Mouse (Mus musculus) heart, adult 2 months (tissue): ENCODE data around the gene Mkrn2. TPM values are rescaled to one million over a fixed set of nuclear protein-coding genes. Genes with fewer than 3 reads are reported as not detected.
A peak's percentile ranks its signal among the peaks of the same experiment; 100 is the strongest.
"Not testable (repeated sequence)": the region's sequence is repeated elsewhere in the genome, so short reads cannot be mapped to it uniquely, and the experiment has no call there.

Source experiments
- DNase-seq, 2 experiments: peaks; one replicate each; pipeline ENCODE4 v3.0.0; 2021
- H3K27ac ChIP-seq: fragments of 200-600 bp; 2 replicates; pipeline ENCODE4 v1.8.1; 2022
- H3K27me3 ChIP-seq: fragments of 200-500 bp; 2 replicates; pipeline ENCODE4 v1.6.1; 2012; ENCODE audit warnings: mild to moderate bottlenecking, low read length, inconsistent platforms, mixed read lengths; ENCODE audit not compliant: control insufficient read depth, insufficient read depth
- H3K36me3 ChIP-seq: fragments of 200-500 bp; 2 replicates; pipeline ENCODE4 v1.6.1; 2012; ENCODE audit warnings: low read length, inconsistent platforms; ENCODE audit not compliant: control insufficient read depth, insufficient read depth
- H3K4me1 ChIP-seq: fragments of 200-500 bp; 2 replicates; pipeline ENCODE4 v1.6.1; 2011; ENCODE audit warnings: low read length; ENCODE audit not compliant: control insufficient read depth, insufficient read depth
- H3K4me3 ChIP-seq: fragments of 200-600 bp; 2 replicates; pipeline ENCODE4 v1.8.1; 2022
- H3K79me2 ChIP-seq: fragments of 200-500 bp; replicated peaks from 2 replicates; pipeline ENCODE4 v1.6.1; 2012; ENCODE audit warnings: mild to moderate bottlenecking, inconsistent platforms, low read length, moderate library complexity, mixed read lengths; ENCODE audit not compliant: control insufficient read depth, insufficient read depth
- H3K9ac ChIP-seq: fragments of 200-500 bp; 2 replicates; pipeline ENCODE4 v1.6.1; 2012; ENCODE audit warnings: low read depth, mild to moderate bottlenecking, control low read depth, inconsistent platforms, low read length, mixed read lengths
- CTCF ChIP-seq: fragments of 200-600 bp; IDR thresholded peaks from 2 replicates; pipeline ENCODE4 v1.8.1; 2022; ENCODE audit warnings: antibody characterized with exemption, mild to moderate bottlenecking, moderate library complexity
- EP300 ChIP-seq: fragments of 200-500 bp; IDR thresholded peaks from 2 replicates; pipeline ENCODE4 v1.6.1; 2011; ENCODE audit warnings: low read depth, low read length, control low read depth; ENCODE audit not compliant: insufficient read depth
- POLR2A ChIP-seq: fragments of 200-500 bp; IDR thresholded peaks from 2 replicates; pipeline ENCODE4 v1.6.1; 2011; ENCODE audit warnings: mild to moderate bottlenecking, low read depth, low read length, control low read depth; ENCODE audit not compliant: insufficient read depth
- WGBS: fragments of 180-500 bp; shearing (Covaris S2); methylation state at CpG from one replicate; pipeline ENCODE4 v1.1.7; 2018; 5-methylcytosine and 5-hydroxymethylcytosine counted together
- intact Hi-C: fragments of 180-260 bp; cut with DNase I; formaldehyde crosslinking; loops from one replicate; pipeline ENCODE4 v1.15.1; 2025
- polyA plus RNA-seq: library from polyadenylated mRNA; depleted of rRNA; stranded (reverse); fragments of >200 nt; gene quantifications from 2 replicates; pipeline ENCODE4 v1.2.3, GENCODE M21; 2012
- total RNA-seq, 2 experiments: library from RNA; stranded (reverse); gene quantifications; 2 replicates each; pipeline ENCODE4 v1.2.3; 2021

Gene Mkrn2
- total and polyA plus RNA-seq, 3 experiments = 36.4 to 105 (median 45.2) TPM

DNA sequence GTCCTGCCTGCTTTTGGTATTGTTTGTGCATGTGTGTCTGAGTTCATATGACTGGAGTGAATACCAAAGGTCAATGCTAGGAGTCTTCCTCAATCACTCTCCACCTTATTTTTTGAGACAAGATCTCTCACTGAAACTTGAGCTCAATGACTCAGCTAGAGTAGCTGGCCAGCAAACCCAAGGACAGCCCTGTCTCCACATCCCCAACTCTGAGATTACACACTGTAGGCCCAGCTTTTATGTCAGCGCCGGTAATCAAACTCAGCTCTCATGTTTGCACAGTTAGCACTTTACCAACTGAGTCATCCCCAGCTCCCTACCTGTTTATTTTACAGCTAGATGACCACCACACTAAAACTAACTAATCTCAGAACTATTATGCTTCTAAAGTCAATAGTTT is 32.3 kb downstream of the Mkrn2 start:
- 82% methylated on average over 2 of the region's 2 CpGs for WGBS
- Histone ChIP-seq H3K9ac (no peak overlapping the region), H3K4me1 (no peaks in the 10 kb centered on the region), H3K4me3 (no peak overlapping the region), H3K79me2 (peaks cover 4% of the 10 kb centered on the region), H3K36me3 (peaks cover 6% of the 10 kb centered on the region), H3K27me3 (no peaks in the 10 kb centered on the region), H3K27ac (no peak overlapping the region)
- no peak for DNase-seq
- intact Hi-C loops = no loop called here
- no peak for TF ChIP-seq CTCF

DNA sequence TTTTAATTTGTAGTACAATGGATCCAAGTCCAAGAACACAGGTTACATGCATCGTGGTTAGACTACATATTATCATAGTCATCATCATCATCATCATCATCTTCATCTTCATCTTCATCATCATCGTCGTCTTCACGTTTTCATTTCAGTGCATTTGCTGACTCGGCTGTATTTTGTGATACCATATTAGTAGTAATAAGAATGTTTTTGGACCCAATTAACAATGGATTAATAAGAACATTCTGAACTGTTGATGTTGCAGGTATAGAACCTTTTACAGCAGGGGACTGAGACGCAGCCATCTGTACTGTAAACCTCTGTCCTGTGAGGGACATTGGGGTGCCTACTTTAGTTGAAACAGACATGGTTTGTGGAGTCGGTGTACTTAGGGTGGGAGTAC is 36.5 kb downstream of the Mkrn2 start:
- 91% methylated on average over 7 of the region's 7 CpGs for WGBS
- H3K4me1 ChIP-seq, H3K9ac ChIP-seq, H3K27me3 ChIP-seq, H3K4me3 ChIP-seq, H3K27ac ChIP-seq, DNase-seq, intact Hi-C loops, H3K79me2 ChIP-seq: not testable (repeated sequence)
- H3K36me3 ChIP-seq = peaks cover 18% of the 10 kb centered on the region

DNA sequence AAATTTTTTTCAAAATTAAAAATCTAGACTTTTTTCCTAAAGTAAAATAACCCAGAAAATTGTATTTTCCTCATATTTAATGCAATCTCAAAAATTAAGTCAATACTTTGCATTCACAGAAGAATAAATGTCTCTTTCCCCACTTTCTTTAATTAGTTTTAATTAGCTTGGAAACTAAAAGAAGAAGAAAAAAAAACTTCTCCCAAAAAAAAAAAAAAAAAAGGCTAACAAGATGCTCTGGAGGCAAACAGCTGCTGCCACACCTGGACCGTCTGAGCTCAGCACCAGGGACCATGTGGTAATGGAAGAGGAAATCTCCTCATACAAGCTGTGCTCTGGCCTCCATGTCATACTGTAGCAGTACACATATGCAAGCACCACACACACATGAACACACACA is 41.6 kb downstream of the Mkrn2 start:
- Histone ChIP-seq H3K4me3 (no peak overlapping the region), H3K36me3 (peaks cover 24% of the 10 kb centered on the region), H3K9ac (no peak overlapping the region), H3K27me3 (no peaks in the 10 kb centered on the region), H3K4me1 (peaks cover under 1% of the 10 kb centered on the region; the same call in 1 of the 2 replicates), H3K27ac (no peak overlapping the region), H3K79me2 (peaks cover 5% of the 10 kb centered on the region)
- 68% methylated on average over 1 of the region's 1 CpGs for WGBS
- no peak for DNase-seq
- intact Hi-C loops = no loop called here
- TF ChIP-seq EP300 = no peak

DNA sequence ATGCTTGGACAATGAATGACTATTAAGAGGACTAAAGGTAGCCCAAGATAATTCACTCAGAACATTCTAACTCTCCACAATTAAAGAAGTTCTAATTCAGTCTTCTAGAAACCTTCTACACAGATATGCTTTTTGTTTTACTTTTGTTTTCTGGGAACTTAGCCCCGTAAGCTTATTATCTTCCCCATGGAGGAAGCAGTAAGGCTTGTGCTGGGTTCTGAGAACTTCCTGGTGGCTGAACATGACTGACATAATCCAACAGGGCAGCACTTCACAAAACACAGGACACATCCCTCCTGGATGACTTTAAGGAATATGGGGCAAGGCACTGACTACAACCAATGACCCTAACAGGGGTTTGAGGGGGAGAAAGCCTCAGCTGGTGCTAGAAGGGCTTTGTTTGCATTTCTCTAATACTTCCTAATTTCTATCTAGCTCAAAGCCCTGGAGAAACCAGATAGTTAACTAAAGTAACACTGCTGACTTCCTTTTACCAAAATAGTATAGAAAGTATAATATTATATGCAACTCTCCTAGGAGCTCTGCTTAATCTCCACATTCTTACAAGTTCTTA is 48.2 kb downstream of the Mkrn2 start:
- intact Hi-C loops = no loop called here
- Histone ChIP-seq H3K9ac (no peak overlapping the region), H3K4me1 (peaks cover 24% of the 10 kb centered on the region), H3K27me3 (no peaks in the 10 kb centered on the region), H3K27ac (peak overlapping the region; percentile 13), H3K36me3 (peaks cover 29% of the 10 kb centered on the region), H3K79me2 (peaks cover 7% of the 10 kb centered on the region), H3K4me3 (no peak overlapping the region)
- WGBS = 9% methylated on average over 1 of the region's 1 CpGs
- TF ChIP-seq POLR2A (no peak), EP300 (no peak), CTCF (no peak)
- DNase-seq = no peak

DNA sequence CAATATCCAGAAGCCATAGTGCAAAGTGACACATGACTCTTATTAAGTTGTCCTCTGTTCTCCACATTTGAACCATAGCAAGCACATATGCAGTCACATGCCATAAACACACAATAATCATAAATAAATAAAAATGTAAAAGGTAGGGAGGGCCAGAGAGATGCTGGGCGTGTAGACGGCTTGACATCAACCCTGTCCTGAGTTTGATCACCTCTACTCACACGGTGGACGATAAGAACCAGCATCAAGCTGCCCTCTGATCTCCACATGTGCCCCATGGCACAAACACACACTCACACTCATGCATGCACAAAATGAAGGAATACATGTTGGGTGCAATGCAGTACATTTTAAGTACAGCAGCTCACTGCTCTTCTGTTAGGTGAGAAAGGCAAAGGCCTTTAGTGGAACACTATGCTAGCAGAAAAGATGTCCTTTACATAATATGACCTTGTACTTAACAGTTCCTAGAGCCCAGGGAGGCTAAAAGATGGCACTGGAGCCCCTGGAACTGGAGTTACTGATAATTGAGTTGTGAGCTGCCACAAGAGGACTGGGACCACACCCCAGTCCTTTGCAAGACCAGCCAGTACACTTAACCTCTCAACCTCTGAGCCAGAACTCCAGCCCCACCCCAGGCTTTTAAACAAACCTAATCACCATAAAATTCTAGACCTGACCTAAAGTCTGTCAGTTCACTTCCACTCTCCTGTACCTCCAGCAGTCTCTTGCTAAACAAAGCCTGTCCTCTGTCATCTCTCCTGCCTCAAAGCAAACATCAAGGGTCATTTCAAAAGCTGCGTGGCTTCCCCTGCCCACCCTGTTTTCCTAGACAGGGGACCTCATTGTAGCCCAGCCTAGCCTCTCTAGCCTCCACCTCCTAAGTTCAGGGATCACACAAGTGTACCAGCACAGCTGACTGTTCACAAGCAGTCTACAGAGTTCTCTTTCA is 49.0 kb downstream of the Mkrn2 start:
- H3K4me3 ChIP-seq = no peak overlapping the region
- no peaks in the 10 kb centered on the region for H3K27me3 ChIP-seq
- no peak overlapping the region for H3K9ac ChIP-seq
- intact Hi-C loops = no loop called here
- peaks cover 6% of the 10 kb centered on the region for H3K79me2 ChIP-seq
- H3K27ac ChIP-seq = peak overlapping the region; percentile 48
- no peak for DNase-seq
- 31% methylated on average over 5 of the region's 5 CpGs for WGBS
- H3K36me3 ChIP-seq = peaks cover 30% of the 10 kb centered on the region
- H3K4me1 ChIP-seq = peaks cover 24% of the 10 kb centered on the region
- TF ChIP-seq CTCF (no peak), EP300 (no peak), POLR2A (no peak)

DNA sequence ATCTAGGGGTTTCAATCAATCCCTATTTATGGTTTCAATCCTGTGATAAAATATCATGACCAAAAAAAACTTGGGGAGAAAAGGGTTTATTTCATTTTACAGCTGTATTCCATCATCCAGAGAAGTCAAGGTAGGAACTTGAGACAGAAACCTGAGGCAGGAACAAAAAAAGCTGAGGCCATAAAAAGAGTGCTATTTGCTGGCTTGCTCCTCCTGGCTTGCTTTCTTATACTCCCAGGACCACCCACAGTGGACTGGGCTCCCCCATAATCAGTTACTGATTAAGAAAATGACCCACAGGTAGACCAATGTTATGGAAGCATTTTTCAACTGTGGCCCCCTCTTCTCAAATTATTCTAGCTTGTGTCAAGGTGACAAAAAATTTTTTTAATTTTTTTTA is 50.0 kb downstream of the Mkrn2 start:
- peaks cover 4% of the 10 kb centered on the region for H3K79me2 ChIP-seq

More for the DNA sequence above, 50.0 kb downstream of the Mkrn2 start:
- no peak for DNase-seq
- no peak overlapping the region for H3K4me3 ChIP-seq
- H3K9ac ChIP-seq = no peak overlapping the region
- no peak overlapping the region for H3K27ac ChIP-seq
- no peaks in the 10 kb centered on the region for H3K27me3 ChIP-seq
- intact Hi-C loops = no loop called here
- TF ChIP-seq EP300 (no peak), CTCF (no peak)
- H3K36me3 ChIP-seq = peaks cover 30% of the 10 kb centered on the region
- peaks cover 27% of the 10 kb centered on the region for H3K4me1 ChIP-seq
